Mouse (Mus musculus): ENCODE data around the gene Lrpap1. TPM values are rescaled to one million over a fixed set of nuclear protein-coding genes. Genes with fewer than 3 reads are reported as not detected.

The Lrpap1 gene
- polyA plus RNA-seq, 1 experiment from 2014 or later, result 107 TPM

DNA sequence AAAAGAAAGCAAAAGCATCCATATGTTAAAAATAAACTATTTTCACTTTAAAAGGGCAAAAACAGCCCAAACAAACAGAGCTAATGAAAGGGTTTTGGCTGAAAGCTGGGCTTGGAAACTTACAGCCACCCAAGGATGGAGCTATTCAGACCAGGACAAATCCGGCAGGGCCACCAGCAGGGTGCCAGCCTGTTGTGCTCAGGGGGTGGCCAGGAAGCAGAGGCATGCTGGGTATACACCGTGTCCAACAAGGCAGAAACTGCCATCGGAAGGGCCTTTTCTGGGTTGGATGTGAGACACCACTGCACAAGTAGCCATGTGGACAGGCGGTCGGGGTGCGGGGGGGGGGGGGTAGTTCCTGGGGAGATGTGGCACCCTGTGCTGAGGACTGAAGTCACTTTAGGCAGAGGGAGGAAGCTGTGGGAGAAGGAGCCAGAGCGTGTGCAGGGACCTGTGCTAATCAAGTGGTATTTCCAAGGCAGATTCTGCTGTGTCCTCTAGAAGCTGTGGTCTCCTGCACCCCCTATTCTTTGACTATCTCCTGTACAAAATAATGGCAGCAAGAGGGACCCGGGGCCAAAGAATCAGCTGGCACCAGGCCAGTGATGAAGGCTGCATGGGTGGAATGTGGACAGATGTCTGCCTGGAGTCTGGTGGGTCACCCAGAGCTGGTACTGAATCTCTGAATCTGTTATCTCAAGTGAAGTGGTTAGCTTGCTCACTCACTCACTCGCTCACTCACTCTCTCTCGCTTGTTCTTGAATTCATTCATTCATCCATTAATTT lies 38.1 kb upstream of the Lrpap1 start:
- 70% methylated on average over 10 of the region's 10 CpGs for WGBS
- Histone ChIP-seq H3K9ac (ENCODE audit: low read length) (no peak overlapping the region), H3K36me3 (ENCODE audit: control insufficient read depth, insufficient read depth, low read length) (no peaks in the 10 kb centered on the region), H3K4me3 (ENCODE audit: low read depth, low read length) (no peak overlapping the region), H3K4me2 (ENCODE audit: low read length) (no peak overlapping the region), H3K27me3 (replicated peaks; ENCODE audit: control insufficient read depth, insufficient read depth, low read length) (no peaks in the 10 kb centered on the region), H3K9me3 (ENCODE audit: control insufficient read depth, low read length) (no peaks in the 10 kb centered on the region), H3K4me1 (replicated peaks; ENCODE audit: control insufficient read depth, insufficient read depth, low read length) (peaks cover 8% of the 10 kb centered on the region), H3K27ac (ENCODE audit: low read depth) (no peak overlapping the region)
- DNase-seq (ENCODE audit: low spot score) (no peak), ATAC-seq (replicated peaks; ENCODE audit: low FRiP score, low TSS enrichment, low read depth) (no peak)

DNA sequence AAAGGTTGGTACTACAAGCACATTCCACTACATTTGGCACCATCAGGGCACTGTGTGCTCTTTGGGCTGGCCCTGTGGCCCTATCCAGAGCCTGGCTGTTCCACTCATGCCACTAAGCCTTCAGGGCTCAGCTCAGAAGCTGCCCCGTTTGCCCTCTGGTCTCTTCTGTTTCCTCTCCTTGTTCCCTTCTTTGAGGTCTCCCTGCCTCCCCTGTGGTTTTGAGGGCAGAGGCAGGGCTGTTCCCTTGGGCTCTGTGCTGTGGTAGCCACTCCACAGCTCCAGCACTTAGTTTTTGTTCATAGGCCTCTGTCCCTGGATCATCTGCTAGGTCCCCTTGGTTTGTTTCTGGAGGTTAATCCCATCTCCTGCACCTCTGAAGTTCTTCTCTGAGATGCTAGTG lies 37.3 kb upstream of the Lrpap1 start:
- Histone ChIP-seq H3K4me2 (ENCODE audit: low read length) (no peak overlapping the region), H3K4me3 (ENCODE audit: low read depth, low read length) (no peak overlapping the region), H3K4me1 (replicated peaks; ENCODE audit: control insufficient read depth, insufficient read depth, low read length) (peaks cover 8% of the 10 kb centered on the region), H3K27me3 (replicated peaks; ENCODE audit: control insufficient read depth, insufficient read depth, low read length) (no peaks in the 10 kb centered on the region), H3K9ac (ENCODE audit: low read length) (no peak overlapping the region), H3K27ac (ENCODE audit: low read depth) (no peak overlapping the region), H3K36me3 (ENCODE audit: control insufficient read depth, insufficient read depth, low read length) (no peaks in the 10 kb centered on the region), H3K9me3 (ENCODE audit: control insufficient read depth, low read length) (no peaks in the 10 kb centered on the region)
- DNase-seq (ENCODE audit: low spot score) (no peak), ATAC-seq (replicated peaks; ENCODE audit: low FRiP score, low TSS enrichment, low read depth) (no peak)
- 32% methylated on average over 1 of the region's 1 CpGs for WGBS

DNA sequence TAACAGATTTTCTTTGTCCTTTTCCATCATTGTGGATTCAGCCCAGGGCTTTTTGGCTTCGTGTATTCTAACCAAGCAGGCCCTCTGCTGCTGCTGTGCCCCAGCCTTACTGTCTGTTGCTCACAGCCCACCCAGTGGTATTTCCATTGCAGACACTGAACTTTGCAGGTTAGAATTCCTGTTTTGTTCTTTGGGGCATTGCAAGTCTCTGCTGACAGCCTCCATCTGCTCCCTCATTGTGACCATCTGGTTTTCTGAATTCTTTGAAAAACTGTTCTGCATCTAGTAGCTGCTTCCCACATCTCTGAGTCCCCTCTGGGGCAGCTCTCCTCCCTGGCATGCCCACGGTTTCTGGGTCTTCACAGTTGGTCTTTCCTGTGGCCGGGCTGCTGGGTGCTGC lies 35.8 kb upstream of the Lrpap1 start:
- no peaks in the 10 kb centered on the region for H3K36me3 ChIP-seq (ENCODE audit: control insufficient read depth, insufficient read depth, low read length)
- no peak for ATAC-seq (replicated peaks; ENCODE audit: low FRiP score, low TSS enrichment, low read depth)
- WGBS, result 46% methylated on average over 3 of the region's 3 CpGs
- no peak overlapping the region for H3K4me3 ChIP-seq (ENCODE audit: low read depth, low read length)
- no peak overlapping the region for H3K27ac ChIP-seq (ENCODE audit: low read depth)
- no peak for DNase-seq (ENCODE audit: low spot score)
- no peak overlapping the region for H3K9ac ChIP-seq (ENCODE audit: low read length)
- H3K9me3 ChIP-seq (ENCODE audit: control insufficient read depth, low read length), result no peaks in the 10 kb centered on the region
- no peaks in the 10 kb centered on the region for H3K27me3 ChIP-seq (replicated peaks; ENCODE audit: control insufficient read depth, insufficient read depth, low read length)
- no peak overlapping the region for H3K4me2 ChIP-seq (ENCODE audit: low read length)
- H3K4me1 ChIP-seq (replicated peaks; ENCODE audit: control insufficient read depth, insufficient read depth, low read length), result no peaks in the 10 kb centered on the region

DNA sequence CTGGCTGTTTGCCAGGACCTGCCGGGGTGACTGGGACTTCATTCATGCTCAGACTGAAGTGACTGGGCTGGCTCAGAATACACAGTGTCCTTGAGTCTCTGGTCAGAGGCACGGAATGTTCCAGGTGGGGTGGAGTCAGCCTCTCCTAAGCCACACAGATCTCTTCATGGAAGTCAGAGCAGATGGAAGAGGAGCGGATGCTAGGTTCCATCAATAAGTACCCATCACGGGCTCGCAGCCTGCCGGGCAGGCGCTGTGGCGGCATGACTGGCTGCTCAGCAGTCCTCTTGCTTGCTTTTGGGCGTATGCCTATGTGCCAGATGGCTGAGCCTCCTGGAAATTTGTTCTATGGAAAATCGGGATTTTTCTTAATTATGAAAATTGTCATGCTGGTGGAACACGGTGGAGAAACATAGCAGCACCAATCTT lies 32.6 kb upstream of the Lrpap1 start:
- Histone ChIP-seq H3K27ac (ENCODE audit: low read depth) (no peak overlapping the region), H3K9ac (ENCODE audit: low read length) (no peak overlapping the region), H3K9me3 (ENCODE audit: control insufficient read depth, low read length) (no peaks in the 10 kb centered on the region), H3K4me3 (ENCODE audit: low read depth, low read length) (no peak overlapping the region), H3K4me1 (replicated peaks; ENCODE audit: control insufficient read depth, insufficient read depth, low read length) (no peaks in the 10 kb centered on the region), H3K4me2 (ENCODE audit: low read length) (no peak overlapping the region), H3K36me3 (ENCODE audit: control insufficient read depth, insufficient read depth, low read length) (no peaks in the 10 kb centered on the region), H3K27me3 (replicated peaks; ENCODE audit: control insufficient read depth, insufficient read depth, low read length) (no peaks in the 10 kb centered on the region)
- 79% methylated on average over 11 of the region's 11 CpGs for WGBS
- no peak for DNase-seq (ENCODE audit: low spot score)
- ATAC-seq (replicated peaks; ENCODE audit: low FRiP score, low TSS enrichment, low read depth), result no peak

DNA sequence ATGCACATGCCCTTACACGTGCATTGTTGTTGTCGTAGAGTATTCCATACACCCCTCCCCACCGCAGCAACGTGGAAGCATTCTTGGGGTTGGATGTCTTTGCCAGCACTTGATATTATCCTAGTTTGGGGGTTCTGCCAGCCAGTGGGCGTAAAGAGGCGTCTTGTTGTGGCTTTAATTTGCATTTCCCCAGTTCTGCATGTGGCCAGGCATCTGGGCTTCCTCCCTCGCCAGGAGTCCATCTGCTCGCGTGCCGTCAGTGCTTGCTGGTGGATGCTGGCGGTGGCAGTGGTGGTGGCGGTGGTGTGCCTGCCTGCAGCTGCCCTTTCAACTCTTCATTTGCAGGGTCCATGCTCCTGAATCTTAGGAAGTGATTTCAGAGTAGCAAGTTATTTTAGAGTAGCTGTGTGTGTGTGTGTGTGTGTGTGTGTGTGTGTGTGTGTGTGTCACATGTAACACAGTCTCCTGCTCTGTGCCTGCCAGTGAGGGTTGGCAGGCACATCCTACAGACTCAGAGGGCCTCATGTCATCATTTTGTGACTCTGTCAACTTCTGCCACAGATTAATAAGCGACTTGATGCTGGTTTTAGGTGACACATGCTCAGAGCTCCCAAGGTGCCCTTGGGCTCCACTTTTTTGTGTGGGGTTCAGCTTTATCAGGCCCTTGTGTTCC lies 32.1 kb upstream of the Lrpap1 start:
- WGBS, result 79% methylated on average over 13 of the region's 13 CpGs
- ATAC-seq (replicated peaks; ENCODE audit: low FRiP score, low TSS enrichment, low read depth) (no peak), DNase-seq (ENCODE audit: low spot score) (no peak)
- Histone ChIP-seq H3K36me3 (ENCODE audit: control insufficient read depth, insufficient read depth, low read length) (no peaks in the 10 kb centered on the region), H3K9ac (ENCODE audit: low read length) (no peak overlapping the region), H3K27ac (ENCODE audit: low read depth) (no peak overlapping the region), H3K4me3 (ENCODE audit: low read depth, low read length) (no peak overlapping the region), H3K4me2 (ENCODE audit: low read length) (no peak overlapping the region), H3K4me1 (replicated peaks; ENCODE audit: control insufficient read depth, insufficient read depth, low read length) (no peaks in the 10 kb centered on the region), H3K9me3 (ENCODE audit: control insufficient read depth, low read length) (no peaks in the 10 kb centered on the region), H3K27me3 (replicated peaks; ENCODE audit: control insufficient read depth, insufficient read depth, low read length) (no peaks in the 10 kb centered on the region)

DNA sequence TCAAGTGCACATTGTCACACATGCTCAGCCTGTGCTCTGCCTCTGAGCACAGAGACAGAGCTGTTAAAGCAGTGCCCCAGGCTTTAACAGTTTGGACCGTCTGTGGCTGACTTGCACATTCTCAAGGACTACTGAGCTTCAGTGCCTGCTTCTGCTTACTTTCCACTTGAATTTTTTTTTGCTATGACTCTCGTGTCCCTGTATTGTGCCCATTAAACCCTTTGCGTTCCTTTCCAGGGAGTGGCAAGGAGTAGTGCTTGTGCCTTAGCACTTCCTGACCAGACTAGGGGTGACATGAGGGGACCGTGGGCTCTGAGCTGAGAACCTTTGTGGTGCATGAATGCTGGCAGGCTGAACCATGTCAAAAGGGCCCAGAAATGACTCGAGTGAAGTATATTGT lies 30.3 kb upstream of the Lrpap1 start:
- Histone ChIP-seq H3K4me1 (replicated peaks; ENCODE audit: control insufficient read depth, insufficient read depth, low read length) (no peaks in the 10 kb centered on the region), H3K9ac (ENCODE audit: low read length) (no peak overlapping the region), H3K4me2 (ENCODE audit: low read length) (no peak overlapping the region), H3K9me3 (ENCODE audit: control insufficient read depth, low read length) (no peaks in the 10 kb centered on the region), H3K36me3 (ENCODE audit: control insufficient read depth, insufficient read depth, low read length) (no peaks in the 10 kb centered on the region), H3K4me3 (ENCODE audit: low read depth, low read length) (no peak overlapping the region), H3K27me3 (replicated peaks; ENCODE audit: control insufficient read depth, insufficient read depth, low read length) (no peaks in the 10 kb centered on the region), H3K27ac (ENCODE audit: low read depth) (no peak overlapping the region)
- DNase-seq (ENCODE audit: low spot score) (no peak), ATAC-seq (replicated peaks; ENCODE audit: low FRiP score, low TSS enrichment, low read depth) (no peak)
- 58% methylated on average over 5 of the region's 5 CpGs for WGBS

DNA sequence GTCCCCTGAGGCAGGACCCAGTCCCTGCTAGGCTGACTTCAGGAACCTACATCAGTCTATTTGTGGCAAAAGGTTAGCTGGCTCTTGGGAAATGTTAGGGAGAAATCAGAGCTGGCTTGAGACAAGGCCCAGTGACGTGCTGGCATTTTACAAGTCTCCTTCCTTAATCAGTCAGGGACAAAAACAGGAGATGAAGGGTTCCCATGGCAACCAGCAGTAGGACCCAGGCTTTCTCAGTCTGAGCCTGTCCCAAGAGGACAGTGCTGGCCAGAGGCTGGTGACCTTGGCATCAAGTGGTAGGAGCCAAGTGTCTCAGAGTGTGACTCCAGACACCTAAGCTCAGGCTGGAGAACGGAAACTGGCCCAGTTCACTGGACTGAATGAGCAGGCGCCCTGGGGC lies 28.7 kb upstream of the Lrpap1 start:
- Histone ChIP-seq H3K4me1 (replicated peaks; ENCODE audit: control insufficient read depth, insufficient read depth, low read length) (no peaks in the 10 kb centered on the region), H3K27me3 (replicated peaks; ENCODE audit: control insufficient read depth, insufficient read depth, low read length) (no peaks in the 10 kb centered on the region), H3K4me3 (ENCODE audit: low read depth, low read length) (no peak overlapping the region), H3K4me2 (ENCODE audit: low read length) (no peak overlapping the region), H3K9me3 (ENCODE audit: control insufficient read depth, low read length) (no peaks in the 10 kb centered on the region), H3K36me3 (ENCODE audit: control insufficient read depth, insufficient read depth, low read length) (no peaks in the 10 kb centered on the region), H3K27ac (ENCODE audit: low read depth) (no peak overlapping the region), H3K9ac (ENCODE audit: low read length) (no peak overlapping the region)
- ATAC-seq (replicated peaks; ENCODE audit: low FRiP score, low TSS enrichment, low read depth) (no peak), DNase-seq (ENCODE audit: low spot score) (no peak)
- WGBS, result 73% methylated on average over 3 of the region's 3 CpGs

DNA sequence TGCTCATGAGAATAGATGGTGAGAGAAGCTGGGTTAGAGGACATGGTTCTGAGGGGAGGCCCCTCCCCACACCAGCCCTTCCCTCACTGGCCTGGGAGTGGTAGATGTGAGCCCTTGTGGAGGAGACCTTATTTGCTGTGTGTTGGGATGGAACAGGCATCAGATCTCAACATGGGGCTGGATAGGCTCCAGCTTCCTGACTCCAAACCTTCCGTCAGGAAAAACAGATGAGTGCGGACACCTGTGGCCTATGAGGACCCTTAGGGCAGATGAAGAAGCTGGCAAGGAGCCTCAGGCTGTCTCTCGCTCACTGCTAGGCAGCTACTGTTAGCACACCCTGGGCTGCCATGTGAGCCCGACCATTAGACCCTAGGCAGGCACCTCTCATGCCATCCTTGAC lies 27.9 kb upstream of the Lrpap1 start:
- no peaks in the 10 kb centered on the region for H3K9me3 ChIP-seq (ENCODE audit: control insufficient read depth, low read length)
- no peak overlapping the region for H3K9ac ChIP-seq (ENCODE audit: low read length)
- H3K27me3 ChIP-seq (replicated peaks; ENCODE audit: control insufficient read depth, insufficient read depth, low read length), result no peaks in the 10 kb centered on the region
- DNase-seq (ENCODE audit: low spot score) (no peak), ATAC-seq (replicated peaks; ENCODE audit: low FRiP score, low TSS enrichment, low read depth) (no peak)
- H3K4me2 ChIP-seq (ENCODE audit: low read length), result no peak overlapping the region
- H3K4me3 ChIP-seq (ENCODE audit: low read depth, low read length), result no peak overlapping the region
- 88% methylated on average over 4 of the region's 4 CpGs for WGBS
- H3K4me1 ChIP-seq (replicated peaks; ENCODE audit: control insufficient read depth, insufficient read depth, low read length), result no peaks in the 10 kb centered on the region
- H3K36me3 ChIP-seq (ENCODE audit: control insufficient read depth, insufficient read depth, low read length), result no peaks in the 10 kb centered on the region
- no peak overlapping the region for H3K27ac ChIP-seq (ENCODE audit: low read depth)

Measured in intestine, embryonic 14.5 days (tissue).